Mouse (Mus musculus) adrenal gland, adult 18-20 months (tissue): ENCODE measurements around the gene Slc27a3. TPM values are rescaled to one million over a fixed set of nuclear protein-coding genes. Genes with fewer than 3 reads are reported as not detected.
"Not testable (repeated sequence)": the region's sequence is repeated elsewhere in the genome, so short reads cannot be mapped to it uniquely, and the experiment has no call there.

Experiments used
- DNase-seq, 2 experiments: peaks; one replicate each; pipeline ENCODE4 v3.0.0; 2021 to 2022; ENCODE audit warnings: low spot score in 2 of 2
- total RNA-seq, 2 experiments: library from RNA; stranded (reverse); gene quantifications; 1 replicate in 1 of 2; 2 replicates in 1 of 2; pipeline ENCODE4 v1.2.3; 2021

Gene Slc27a3
- total RNA-seq, 2 experiments from 2014 or later, result 102 to 110 TPM

GRCm38 (mm10) chr3:90357959-90358358, 31.8 kb downstream of the Slc27a3 start:
- DNase-seq, result no peak

- no peak for DNase-seq
These were observed 41.9 kb downstream of the Slc27a3 start for GRCm38 (mm10) chr3:90347847-90348246.

GRCm38 (mm10) chr3:90342853-90343252, 46.9 kb downstream of the Slc27a3 start:
- not testable (repeated sequence) for DNase-seq

GRCm38 (mm10) chr3:90340177-90340576, 49.6 kb downstream of the Slc27a3 start:
- DNase-seq, result no peak

GRCm38 (mm10) chr3:90338190-90338589, 51.5 kb downstream of the Slc27a3 start:
- no peak for DNase-seq

- no peak for DNase-seq
These were observed 54.2 kb downstream of the Slc27a3 start for GRCm38 (mm10) chr3:90335517-90335916.

Other genes with a start within 250 kb of the Slc27a3 start
- 1,000 to 10,000 TPM; 2,116 to 2,128 TPM for gene Rps27, start 176.3 kb downstream of the Slc27a3 start, total RNA-seq
- gene Rab13, start 176.2 kb downstream of the Slc27a3 start, total RNA-seq, result 10 to 100 TPM; 21.1 to 30.8 TPM
- gene Jtb, start 158.3 kb downstream of the Slc27a3 start, total RNA-seq, result 10 to 100 TPM; 66.2 to 72.2 TPM
- under 1 TPM; 0.36 to 0.38 TPM for gene Creb3l4, start 146.4 kb downstream of the Slc27a3 start, total RNA-seq
- gene Slc39a1, start 141.8 kb downstream of the Slc27a3 start, total RNA-seq, result 100 to 1,000 TPM; 115 to 116 TPM
- gene Crtc2, start 135.8 kb downstream of the Slc27a3 start, total RNA-seq, result 10 to 100 TPM; 48.5 to 51.0 TPM
- gene Dennd4b, start 124.8 kb downstream of the Slc27a3 start, total RNA-seq, result 1 to 10 TPM; 8.6 to 9.1 TPM
- 10 to 100 TPM; 50.0 to 64.5 TPM for gene Gatad2b, start 96.8 kb downstream of the Slc27a3 start, total RNA-seq
- gene Ints3, start 43.7 kb upstream of the Slc27a3 start, total RNA-seq, result 10 to 100 TPM; 71.1 to 98.9 TPM
- 100 to 1,000 TPM; 241 to 269 TPM for gene Npr1, start 75.9 kb upstream of the Slc27a3 start, total RNA-seq
- gene Ilf2, start 86.2 kb upstream of the Slc27a3 start, total RNA-seq, result 10 to 100 TPM; 49.3 to 53.1 TPM
- 10 to 100 TPM; 57.3 to 59.8 TPM for gene Snapin, start 101.1 kb upstream of the Slc27a3 start, total RNA-seq
- gene Chtop, start 119.6 kb upstream of the Slc27a3 start, total RNA-seq, result 100 to 1,000 TPM; 112 to 115 TPM
- 100 to 1,000 TPM; 141 to 298 TPM for gene S100a1, start 124.5 kb upstream of the Slc27a3 start, total RNA-seq
- 10 to 100 TPM; 33.3 to 49.1 TPM for gene S100a13, start 124.5 kb upstream of the Slc27a3 start, total RNA-seq
- under 1 TPM in 1 of 2 experiments, not detected in 1; 0.58 TPM for gene S100a14, start 136.9 kb upstream of the Slc27a3 start, total RNA-seq
- gene S100a16, start 147.3 kb upstream of the Slc27a3 start, total RNA-seq, result 10 to 100 TPM; 52.3 to 61.9 TPM
- not detected for gene S100a3, start 170.6 kb upstream of the Slc27a3 start, total RNA-seq
- gene S100a2, start 200.3 kb upstream of the Slc27a3 start, total RNA-seq, result not detected
- not detected for gene Gm42674, start 212.0 kb upstream of the Slc27a3 start, total RNA-seq
- 10 to 100 TPM in 1 of 2 experiments, 1 to 10 TPM in 1; 5.1 to 14.9 TPM for gene S100a4, start 213.8 kb upstream of the Slc27a3 start, total RNA-seq
- not detected for gene S100a5, start 218.6 kb upstream of the Slc27a3 start, total RNA-seq
- gene S100a6, start 222.9 kb upstream of the Slc27a3 start, total RNA-seq, result 100 to 1,000 TPM in 1 of 2 experiments, 10 to 100 TPM in 1; 40.3 to 108 TPM